Mouse (Mus musculus) liver, embryonic 13.5 days (tissue): ENCODE measurements at regions not wholly inside any gene's neighbourhood (a gene's known extent, or its start where the extent isn't known, plus 50 kb on each side); places are given as distances from the start of the nearest gene placed in this dataset.

Experiments
- ATAC-seq: fragments of 200-750 bp; cut with Nextera tagmentation; 2 replicates; pipeline ENCODE4 v1.8.0; 2017; ENCODE audit warnings: low read depth, mild to moderate bottlenecking, moderate number of reproducible peaks, moderate library complexity
- DNase-seq: peaks from one replicate; pipeline ENCODE4 v3.0.0; 2022
- H3K27ac ChIP-seq: fragments of 300-500 bp; sonication (generic); 2 replicates; pipeline ENCODE4 v1.5.1; 2015; ENCODE audit warnings: moderate library complexity, mild to moderate bottlenecking, inconsistent platforms
- H3K27me3 ChIP-seq: fragments of 300-500 bp; sonication (generic); 2 replicates; pipeline ENCODE4 v1.6.1; 2015; ENCODE audit warnings: mild to moderate bottlenecking, inconsistent platforms
- H3K36me3 ChIP-seq: fragments of 300-500 bp; sonication (generic); 2 replicates; pipeline ENCODE4 v1.6.1; 2015; ENCODE audit warnings: mild to moderate bottlenecking, inconsistent platforms
- H3K4me1 ChIP-seq: fragments of 300-500 bp; sonication (generic); replicated peaks from 2 replicates; pipeline ENCODE4 v1.6.1; 2015; ENCODE audit warnings: inconsistent platforms
- H3K4me2 ChIP-seq: fragments of 300-500 bp; sonication (generic); 2 replicates; pipeline ENCODE4 v1.6.1; 2015; ENCODE audit warnings: inconsistent platforms, mild to moderate bottlenecking, moderate library complexity
- H3K4me3 ChIP-seq: fragments of 300-500 bp; sonication (generic); replicated peaks from 2 replicates; pipeline ENCODE4 v1.5.1; 2015; ENCODE audit warnings: mild to moderate bottlenecking, inconsistent platforms
- H3K9ac ChIP-seq: fragments of 300-500 bp; sonication (generic); 2 replicates; pipeline ENCODE4 v1.6.1; 2015; ENCODE audit warnings: mild to moderate bottlenecking, inconsistent platforms
- H3K9me3 ChIP-seq: fragments of 300-500 bp; sonication (generic); replicated peaks from 2 replicates; pipeline ENCODE4 v1.6.1; 2016; ENCODE audit warnings: inconsistent platforms
- WGBS: fragments of 180-500 bp; shearing (Covaris S2); methylation state at CpG from one replicate; pipeline ENCODE4 v1.1.7; 2015; ENCODE audit not compliant: insufficient replicate concordance; 5-methylcytosine and 5-hydroxymethylcytosine counted together

GRCm38 (mm10) chr6:51757746-51758145 is 234.0 kb downstream of the Snx10 start:
- H3K4me1 ChIP-seq: no peaks in the 10 kb centered on the region
- ATAC-seq: no peak
- no peaks in the 10 kb centered on the region for H3K36me3 ChIP-seq
- no peak overlapping the region for H3K9ac ChIP-seq
- no peak overlapping the region for H3K27ac ChIP-seq
- H3K4me3 ChIP-seq: no peak overlapping the region
- no peak for DNase-seq
- no peaks in the 10 kb centered on the region for H3K9me3 ChIP-seq
- H3K4me2 ChIP-seq: no peak overlapping the region
- 73% methylated on average over 4 of the region's 4 CpGs for WGBS
- peaks cover 5% of the 10 kb centered on the region for H3K27me3 ChIP-seq

- H3K36me3 ChIP-seq: no peaks in the 10 kb centered on the region
- H3K9ac ChIP-seq: no peak overlapping the region
- peaks cover 5% of the 10 kb centered on the region for H3K27me3 ChIP-seq
- no peak overlapping the region for H3K27ac ChIP-seq
- DNase-seq (no peak), ATAC-seq (no peak)
- H3K4me2 ChIP-seq: no peak overlapping the region
- H3K4me3 ChIP-seq: no peak overlapping the region
- no peaks in the 10 kb centered on the region for H3K4me1 ChIP-seq
- no peaks in the 10 kb centered on the region for H3K9me3 ChIP-seq
- 40% methylated on average over 3 of the region's 3 CpGs for WGBS
Measured at GRCm38 (mm10) chr6:51758781-51759180, 235.1 kb downstream of the Snx10 start.

- ATAC-seq (no peak), DNase-seq (peak; percentile 5)
- H3K27me3 ChIP-seq: peaks cover 10% of the 10 kb centered on the region
- 13% methylated on average over 5 of the region's 5 CpGs for WGBS
- H3K36me3 ChIP-seq: no peaks in the 10 kb centered on the region
- no peak overlapping the region for H3K4me3 ChIP-seq
- no peaks in the 10 kb centered on the region for H3K9me3 ChIP-seq
- H3K27ac ChIP-seq: no peak overlapping the region
- no peaks in the 10 kb centered on the region for H3K4me1 ChIP-seq
- H3K4me2 ChIP-seq: no peak overlapping the region
- no peak overlapping the region for H3K9ac ChIP-seq
Measured at GRCm38 (mm10) chr6:51760372-51760771, 236.7 kb downstream of the Snx10 start.

- no peak for ATAC-seq
- Histone ChIP-seq H3K27me3 (peaks cover 15% of the 10 kb centered on the region), H3K27ac (no peak overlapping the region), H3K4me2 (no peak overlapping the region), H3K9me3 (no peaks in the 10 kb centered on the region), H3K9ac (no peak overlapping the region), H3K36me3 (no peaks in the 10 kb centered on the region), H3K4me3 (no peak overlapping the region), H3K4me1 (no peaks in the 10 kb centered on the region)
- WGBS: 58% methylated on average over 5 of the region's 5 CpGs
- DNase-seq: no peak
Measured at GRCm38 (mm10) chr6:51761506-51761905, 237.8 kb downstream of the Snx10 start.

- no peak overlapping the region for H3K4me3 ChIP-seq
- 42% methylated on average over 3 of the region's 3 CpGs for WGBS
- no peak overlapping the region for H3K4me2 ChIP-seq
Measured at GRCm38 (mm10) chr6:51766482-51766881, 242.8 kb downstream of the Snx10 start.

GRCm38 (mm10) chr6:51767582-51768341 is 244.1 kb downstream of the Snx10 start:
- Histone ChIP-seq H3K36me3 (no peaks in the 10 kb centered on the region), H3K4me2 (0 out of 2 replicates have a peak overlapping the region, but pooled peaks have one; percentile 12), H3K4me1 (peaks cover 6% of the 10 kb centered on the region), H3K27me3 (peaks cover 23% of the 10 kb centered on the region), H3K4me3 (no peak overlapping the region), H3K27ac (no peak overlapping the region), H3K9me3 (no peaks in the 10 kb centered on the region), H3K9ac (no peak overlapping the region)
- DNase-seq (no peak), ATAC-seq (0 out of 2 replicates have a peak, but pooled peaks have one; percentile 45)
- 10% methylated on average over 15 of the region's 15 CpGs for WGBS

More at GRCm38 (mm10) chr6:51766482-51766881, 242.8 kb downstream of the Snx10 start:
- Histone ChIP-seq H3K4me1 (peaks cover 6% of the 10 kb centered on the region), H3K9me3 (no peaks in the 10 kb centered on the region), H3K27ac (no peak overlapping the region), H3K36me3 (no peaks in the 10 kb centered on the region), H3K9ac (no peak overlapping the region), H3K27me3 (peaks cover 24% of the 10 kb centered on the region)
- no peak for DNase-seq
- ATAC-seq: no peak

- no peaks in the 10 kb centered on the region for H3K9me3 ChIP-seq
- no peak overlapping the region for H3K9ac ChIP-seq
- DNase-seq (no peak), ATAC-seq (no peak)
- H3K36me3 ChIP-seq: no peaks in the 10 kb centered on the region
- WGBS: 66% methylated on average over 9 of the region's 9 CpGs
- H3K4me1 ChIP-seq: peaks cover 6% of the 10 kb centered on the region
- peaks cover 13% of the 10 kb centered on the region; the same call in 1 of the 2 replicates for H3K27me3 ChIP-seq
- no peak overlapping the region for H3K4me3 ChIP-seq
- no peak overlapping the region for H3K4me2 ChIP-seq
- H3K27ac ChIP-seq: no peak overlapping the region
Measured at GRCm38 (mm10) chr6:51771001-51771400, 241.3 kb downstream of the Skap2 start.

GRCm38 (mm10) chr6:51771424-51771823 is 240.9 kb downstream of the Skap2 start:
- Histone ChIP-seq H3K27ac (no peak overlapping the region), H3K4me3 (no peak overlapping the region), H3K4me1 (peaks cover 6% of the 10 kb centered on the region), H3K9ac (no peak overlapping the region), H3K9me3 (no peaks in the 10 kb centered on the region), H3K27me3 (peaks cover 13% of the 10 kb centered on the region; the same call in 1 of the 2 replicates), H3K4me2 (no peak overlapping the region), H3K36me3 (no peaks in the 10 kb centered on the region)
- WGBS: 71% methylated on average over 11 of the region's 11 CpGs
- DNase-seq (no peak), ATAC-seq (no peak)

GRCm38 (mm10) chr6:51774771-51775170 is 237.6 kb downstream of the Skap2 start:
- no peak for ATAC-seq
- Histone ChIP-seq H3K4me1 (no peaks in the 10 kb centered on the region), H3K27ac (no peak overlapping the region), H3K4me2 (no peak overlapping the region), H3K9me3 (no peaks in the 10 kb centered on the region), H3K4me3 (no peak overlapping the region), H3K9ac (no peak overlapping the region), H3K27me3 (no peaks in the 10 kb centered on the region), H3K36me3 (no peaks in the 10 kb centered on the region)
- no peak for DNase-seq
- WGBS: 69% methylated on average over 3 of the region's 3 CpGs

GRCm38 (mm10) chr6:51785615-51786014 is 226.7 kb downstream of the Skap2 start:
- 40% methylated on average over 3 of the region's 3 CpGs for WGBS
- Histone ChIP-seq H3K27me3 (no peaks in the 10 kb centered on the region), H3K9ac (no peak overlapping the region), H3K4me1 (no peaks in the 10 kb centered on the region), H3K4me3 (no peak overlapping the region), H3K4me2 (no peak overlapping the region), H3K27ac (no peak overlapping the region), H3K36me3 (no peaks in the 10 kb centered on the region), H3K9me3 (no peaks in the 10 kb centered on the region)
- ATAC-seq: no peak
- no peak for DNase-seq

- ATAC-seq: no peak
- H3K27ac ChIP-seq: no peak overlapping the region
- WGBS: 61% methylated on average over 3 of the region's 3 CpGs
- no peaks in the 10 kb centered on the region for H3K4me1 ChIP-seq
- H3K4me3 ChIP-seq: no peak overlapping the region
- H3K4me2 ChIP-seq: no peak overlapping the region
- H3K9me3 ChIP-seq: no peaks in the 10 kb centered on the region
- no peaks in the 10 kb centered on the region for H3K27me3 ChIP-seq
- no peaks in the 10 kb centered on the region for H3K36me3 ChIP-seq
- no peak overlapping the region for H3K9ac ChIP-seq
- DNase-seq: no peak
Measured at GRCm38 (mm10) chr6:51786836-51787235, 225.5 kb downstream of the Skap2 start.

GRCm38 (mm10) chr6:51788156-51788555 is 224.2 kb downstream of the Skap2 start:
- ATAC-seq (no peak), DNase-seq (no peak)
- no peak overlapping the region for H3K9ac ChIP-seq
- H3K27ac ChIP-seq: no peak overlapping the region
- no peaks in the 10 kb centered on the region for H3K27me3 ChIP-seq
- no peaks in the 10 kb centered on the region for H3K36me3 ChIP-seq
- no peak overlapping the region for H3K4me2 ChIP-seq
- WGBS: 68% methylated on average over 9 of the region's 9 CpGs
- no peaks in the 10 kb centered on the region for H3K9me3 ChIP-seq
- no peak overlapping the region for H3K4me3 ChIP-seq
- no peaks in the 10 kb centered on the region for H3K4me1 ChIP-seq
